Mouse (Mus musculus): Measurements from ENCODE around the gene Grik4. TPM values are rescaled to one million over a fixed set of nuclear protein-coding genes. Genes with fewer than 3 reads are reported as not detected.

Gene Grik4
- polyA plus RNA-seq, 1 experiment, result 0.90 TPM

GRCm38 (mm10) chr9:42859959-42860794, 84.1 kb downstream of the Grik4 start:
- DNase-seq (ENCODE audit: low read depth), result no peak

GRCm38 (mm10) chr9:42858998-42859690, 85.1 kb downstream of the Grik4 start:
- no peak for DNase-seq (ENCODE audit: low read depth)

- no peak for DNase-seq (ENCODE audit: low read depth)
Measured at GRCm38 (mm10) chr9:42858576-42858975, 85.7 kb downstream of the Grik4 start.

GRCm38 (mm10) chr9:42857756-42858155, 86.5 kb downstream of the Grik4 start:
- no peak for DNase-seq (ENCODE audit: low read depth)

- DNase-seq (ENCODE audit: low read depth), result no peak
Measured at GRCm38 (mm10) chr9:42853077-42853476, 91.2 kb downstream of the Grik4 start.

- DNase-seq (ENCODE audit: low read depth), result no peak
Measured at GRCm38 (mm10) chr9:42850063-42850462, 94.2 kb downstream of the Grik4 start.

- DNase-seq (ENCODE audit: low read depth), result no peak
Measured at GRCm38 (mm10) chr9:42848061-42848460, 96.2 kb downstream of the Grik4 start.

- DNase-seq (ENCODE audit: low read depth), result no peak
Measured at GRCm38 (mm10) chr9:42846676-42847425, 97.4 kb downstream of the Grik4 start.

- no peak for DNase-seq (ENCODE audit: low read depth)
Measured at GRCm38 (mm10) chr9:42846139-42846538, 98.2 kb downstream of the Grik4 start.

GRCm38 (mm10) chr9:42844301-42844700, 100.0 kb downstream of the Grik4 start:
- no peak for DNase-seq (ENCODE audit: low read depth)

- no peak for DNase-seq (ENCODE audit: low read depth)
Measured at GRCm38 (mm10) chr9:42838299-42838698, 106.0 kb downstream of the Grik4 start.

GRCm38 (mm10) chr9:42837498-42837897, 106.8 kb downstream of the Grik4 start:
- no peak for DNase-seq (ENCODE audit: low read depth)

- no peak for DNase-seq (ENCODE audit: low read depth)
Measured at GRCm38 (mm10) chr9:42831558-42831957, 112.7 kb downstream of the Grik4 start.

GRCm38 (mm10) chr9:42819247-42819646, 125.0 kb downstream of the Grik4 start:
- no peak for DNase-seq (ENCODE audit: low read depth)

GRCm38 (mm10) chr9:42816815-42817214, 127.5 kb downstream of the Grik4 start:
- DNase-seq (ENCODE audit: low read depth), result no peak

- DNase-seq (ENCODE audit: low read depth), result no peak
Measured at GRCm38 (mm10) chr9:42809146-42809545, 135.1 kb downstream of the Grik4 start.

- no peak for DNase-seq (ENCODE audit: low read depth)
Measured at GRCm38 (mm10) chr9:42808394-42808793, 135.9 kb downstream of the Grik4 start.

- DNase-seq (ENCODE audit: low read depth), result no peak
Measured at GRCm38 (mm10) chr9:42803061-42803491, 141.2 kb downstream of the Grik4 start.

GRCm38 (mm10) chr9:42801929-42802328, 142.4 kb downstream of the Grik4 start:
- no peak for DNase-seq (ENCODE audit: low read depth)

GRCm38 (mm10) chr9:42800138-42800537, 144.2 kb downstream of the Grik4 start:
- no peak for DNase-seq (ENCODE audit: low read depth)

GRCm38 (mm10) chr9:42799694-42800093, 144.6 kb downstream of the Grik4 start:
- no peak for DNase-seq (ENCODE audit: low read depth)

GRCm38 (mm10) chr9:42799242-42799641, 145.1 kb downstream of the Grik4 start:
- no peak for DNase-seq (ENCODE audit: low read depth)
